Mouse (Mus musculus): ENCODE measurements around the gene Gm47996. TPM values are rescaled to one million over a fixed set of nuclear protein-coding genes. Genes with fewer than 3 reads are reported as not detected.

Gm47996 gene
- polyA plus RNA-seq, 1 experiment from 2014 or later = not detected

DNA sequence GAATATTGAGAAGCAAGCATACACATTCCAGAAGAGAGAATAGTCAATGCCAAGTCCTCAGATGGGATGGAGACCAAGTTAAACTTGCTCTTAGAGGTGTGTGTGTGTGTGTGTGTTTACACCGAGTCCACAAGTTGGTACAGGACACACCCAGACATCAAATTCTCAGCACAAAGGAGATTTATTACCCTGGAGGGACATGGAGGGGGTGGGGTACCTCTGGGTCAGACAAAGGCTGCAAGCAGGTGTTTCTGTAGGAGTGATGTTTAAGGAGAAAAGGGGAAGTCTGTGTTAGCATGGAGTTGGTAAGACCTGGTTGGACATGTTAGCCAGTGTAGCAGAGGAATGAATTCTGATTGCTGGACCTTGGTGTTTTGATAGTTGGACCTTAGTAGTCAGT lies 6.1 kb downstream of the Gm47996 start:
- no peaks in the 10 kb centered on the region for H3K27me3 ChIP-seq (ENCODE audit: poor library complexity, severe bottlenecking)
- H3K27ac ChIP-seq = no peak overlapping the region
- no peaks in the 10 kb centered on the region for H3K9me3 ChIP-seq
- DNase-seq (ENCODE audit: extremely low spot score, low spot score) = no peak
- H3K4me3 ChIP-seq = no peak overlapping the region
- H3K36me3 ChIP-seq (replicated peaks) = no peaks in the 10 kb centered on the region
- 84% methylated on average over 1 of the region's 1 CpGs for WGBS
- no peaks in the 10 kb centered on the region for H3K4me1 ChIP-seq

DNA sequence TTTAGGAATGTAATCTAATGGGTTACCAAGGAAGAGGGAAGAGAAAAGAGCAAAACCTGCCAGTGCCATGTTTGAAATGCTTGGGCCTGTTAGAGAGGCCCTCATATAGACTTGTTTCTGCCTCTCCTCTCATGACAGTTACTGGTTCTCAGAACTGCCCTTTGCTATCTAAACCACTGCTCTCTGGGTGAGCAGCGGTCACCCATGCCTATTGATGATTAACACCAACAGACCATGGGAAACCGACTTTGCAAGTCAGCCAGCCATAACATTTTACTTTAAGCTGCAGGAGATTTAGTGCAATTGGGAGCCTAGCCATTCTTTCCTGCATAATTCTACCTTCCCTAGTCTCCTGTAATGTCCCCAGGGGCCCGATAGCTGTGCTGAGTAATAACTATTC lies 6.5 kb downstream of the Gm47996 start:
- DNase-seq (ENCODE audit: extremely low spot score, low spot score) = no peak
- Histone ChIP-seq H3K27me3 (ENCODE audit: poor library complexity, severe bottlenecking) (no peaks in the 10 kb centered on the region), H3K27ac (no peak overlapping the region), H3K4me3 (no peak overlapping the region), H3K4me1 (no peaks in the 10 kb centered on the region), H3K36me3 (replicated peaks) (no peaks in the 10 kb centered on the region), H3K9me3 (no peaks in the 10 kb centered on the region)
- 78% methylated on average over 3 of the region's 3 CpGs for WGBS

DNA sequence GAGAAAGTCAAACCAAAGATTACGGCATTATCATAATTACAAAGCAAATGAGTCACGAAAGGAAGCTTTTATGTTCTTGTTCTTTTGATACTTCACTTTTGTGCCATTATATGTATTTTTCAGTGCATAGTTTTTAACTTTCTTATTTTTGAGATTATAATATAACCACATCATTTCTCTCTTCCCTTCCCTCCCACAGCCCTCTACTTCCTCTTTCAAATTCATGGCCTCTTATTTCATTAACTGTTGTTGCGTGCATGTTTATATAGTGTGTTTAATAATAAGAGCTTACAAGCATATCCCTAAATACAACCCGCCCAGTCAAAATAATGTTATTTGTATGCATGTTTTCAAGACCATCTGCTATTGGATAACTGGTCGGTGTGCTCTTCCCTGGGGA lies 9.1 kb downstream of the Gm47996 start:
- Histone ChIP-seq H3K27ac (no peak overlapping the region), H3K27me3 (ENCODE audit: poor library complexity, severe bottlenecking) (no peaks in the 10 kb centered on the region), H3K4me3 (no peak overlapping the region), H3K9me3 (no peaks in the 10 kb centered on the region), H3K4me1 (no peaks in the 10 kb centered on the region), H3K36me3 (replicated peaks) (no peaks in the 10 kb centered on the region)
- WGBS = 93% methylated on average over 5 of the region's 5 CpGs
- DNase-seq (ENCODE audit: extremely low spot score, low spot score) = no peak

DNA sequence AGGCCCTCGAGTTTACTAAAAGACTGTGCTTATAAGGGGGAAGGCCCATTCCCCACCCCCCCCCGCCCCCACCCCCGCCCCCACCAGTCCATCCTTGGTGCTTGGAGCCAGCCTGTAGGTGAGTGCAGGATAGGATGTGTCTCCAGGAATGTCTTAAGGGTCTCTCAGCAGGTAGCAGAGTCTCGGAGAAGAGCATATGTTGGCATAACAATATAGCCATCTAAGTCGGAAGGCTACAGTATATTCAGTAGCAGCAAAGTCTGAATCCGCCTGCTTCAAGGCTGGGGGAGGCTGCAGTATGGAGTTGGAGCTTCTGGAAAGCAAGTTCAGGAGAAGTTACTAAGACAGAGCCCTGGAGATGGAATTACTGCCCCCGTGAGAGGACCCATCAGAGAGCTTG lies 10.2 kb downstream of the Gm47996 start:
- 62% methylated on average over 7 of the region's 7 CpGs for WGBS
- Histone ChIP-seq H3K4me1 (no peaks in the 10 kb centered on the region), H3K9me3 (no peaks in the 10 kb centered on the region), H3K27ac (no peak overlapping the region), H3K27me3 (ENCODE audit: poor library complexity, severe bottlenecking) (no peaks in the 10 kb centered on the region), H3K4me3 (no peak overlapping the region), H3K36me3 (replicated peaks) (no peaks in the 10 kb centered on the region)
- no peak for DNase-seq (ENCODE audit: extremely low spot score, low spot score)

DNA sequence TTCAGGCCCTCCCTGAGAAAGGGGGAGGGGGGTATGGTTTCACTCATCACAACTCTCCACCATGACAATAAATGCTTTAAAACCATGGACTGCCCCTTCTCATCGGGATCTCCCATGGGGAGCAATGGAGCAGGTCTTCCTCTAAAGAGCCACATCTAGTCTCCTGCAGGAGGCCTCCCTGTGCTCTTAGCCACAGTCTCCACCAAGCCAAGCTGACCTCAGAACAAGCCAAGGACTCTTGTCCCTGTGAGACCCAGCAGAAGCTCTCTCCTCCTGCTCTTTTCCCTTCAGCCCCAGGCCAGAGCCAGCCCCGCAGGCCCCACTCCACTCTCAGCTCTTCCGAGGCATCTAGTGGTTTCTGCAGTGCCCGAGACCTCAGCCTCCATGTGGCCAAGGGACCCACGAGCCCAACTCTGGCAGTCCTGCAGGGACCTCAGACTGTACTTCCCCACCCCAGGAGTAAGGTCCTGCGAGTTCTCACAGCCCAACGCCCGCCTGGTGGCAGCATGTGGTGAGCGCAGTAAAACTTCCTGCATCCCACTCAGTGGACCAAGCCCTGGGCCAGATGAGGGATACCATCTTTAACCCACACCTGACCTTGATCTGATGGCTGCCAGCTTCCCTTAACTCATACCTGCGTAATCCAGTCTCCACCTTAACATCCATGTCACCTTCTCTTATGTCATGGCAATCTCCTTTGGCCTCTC lies 12.8 kb downstream of the Gm47996 start:
- no peaks in the 10 kb centered on the region for H3K36me3 ChIP-seq (replicated peaks)
- DNase-seq (ENCODE audit: extremely low spot score, low spot score) = no peak
- H3K4me3 ChIP-seq = no peak overlapping the region
- WGBS = 89% methylated on average over 10 of the region's 10 CpGs
- no peak overlapping the region for H3K27ac ChIP-seq
- H3K27me3 ChIP-seq (ENCODE audit: poor library complexity, severe bottlenecking) = no peaks in the 10 kb centered on the region
- H3K9me3 ChIP-seq = no peaks in the 10 kb centered on the region
- H3K4me1 ChIP-seq = no peaks in the 10 kb centered on the region

DNA sequence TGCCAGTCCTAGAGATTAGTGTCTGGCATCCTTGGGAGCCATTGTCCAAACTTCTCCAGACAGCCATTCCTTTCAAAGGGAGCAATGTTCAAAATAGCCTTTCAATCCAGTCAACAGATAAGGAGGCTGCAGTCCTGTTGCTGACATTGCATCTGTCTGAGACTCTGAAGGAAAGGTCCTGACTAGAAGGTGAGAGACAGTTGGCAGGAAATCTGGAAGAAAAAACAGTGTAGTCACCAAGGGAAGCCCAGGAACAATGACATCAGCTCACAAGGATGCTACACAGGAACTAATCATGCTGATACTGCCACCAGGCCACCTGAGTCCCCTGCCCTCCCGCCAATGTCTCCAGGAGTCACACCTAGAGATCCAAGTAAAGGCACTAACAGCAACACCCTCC lies 13.4 kb downstream of the Gm47996 start:
- no peak overlapping the region for H3K4me3 ChIP-seq
- H3K36me3 ChIP-seq (replicated peaks) = no peaks in the 10 kb centered on the region
- H3K27ac ChIP-seq = no peak overlapping the region
- no peaks in the 10 kb centered on the region for H3K9me3 ChIP-seq
- DNase-seq (ENCODE audit: extremely low spot score, low spot score) = no peak
- no peaks in the 10 kb centered on the region for H3K27me3 ChIP-seq (ENCODE audit: poor library complexity, severe bottlenecking)
- WGBS = 82% methylated on average over 1 of the region's 1 CpGs
- no peaks in the 10 kb centered on the region for H3K4me1 ChIP-seq

DNA sequence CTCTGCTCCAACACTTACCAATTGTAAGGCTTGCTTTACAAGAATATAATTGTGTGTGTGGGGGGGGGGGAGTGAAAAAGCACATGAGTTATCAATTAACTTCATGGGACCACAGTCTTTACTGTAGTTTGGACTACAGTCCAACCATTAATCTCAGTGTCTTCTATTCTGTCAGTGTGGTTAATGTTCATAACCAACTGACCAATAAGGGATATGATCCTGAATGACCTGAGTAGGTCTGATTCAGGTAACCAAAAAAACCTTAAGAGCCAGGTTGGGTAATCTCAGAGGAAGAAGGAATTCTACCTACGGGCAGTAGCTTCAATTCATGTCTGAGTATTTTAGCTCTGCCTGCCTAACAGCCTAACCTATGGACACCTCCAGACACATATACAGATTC lies 14.6 kb downstream of the Gm47996 start:
- Histone ChIP-seq H3K36me3 (replicated peaks) (no peaks in the 10 kb centered on the region), H3K9me3 (no peaks in the 10 kb centered on the region), H3K4me1 (no peaks in the 10 kb centered on the region), H3K27ac (no peak overlapping the region), H3K4me3 (no peak overlapping the region), H3K27me3 (ENCODE audit: poor library complexity, severe bottlenecking) (no peaks in the 10 kb centered on the region)
- WGBS = 85% methylated on average over 1 of the region's 1 CpGs
- no peak for DNase-seq (ENCODE audit: extremely low spot score, low spot score)

DNA sequence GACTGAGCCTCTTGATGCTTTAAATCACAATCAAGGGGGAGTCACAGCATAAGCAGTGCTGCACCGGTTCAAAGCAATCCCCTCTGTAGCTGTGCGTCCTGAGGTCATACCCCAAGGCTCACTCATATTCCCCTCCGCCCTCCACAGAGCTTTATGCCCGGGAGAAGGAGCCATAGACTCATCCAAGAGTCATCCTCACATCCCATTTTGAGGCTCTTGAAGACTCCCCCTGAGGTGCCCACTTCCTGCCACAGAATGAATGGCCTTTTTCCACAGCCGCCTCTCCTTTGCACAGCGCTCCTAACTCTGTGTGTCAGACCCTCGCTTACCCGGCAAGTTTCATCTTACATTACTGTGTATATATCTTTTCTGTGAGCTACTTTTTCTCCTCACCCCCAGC lies 17.6 kb downstream of the Gm47996 start:
- no peak for DNase-seq (ENCODE audit: extremely low spot score, low spot score)
- WGBS = 86% methylated on average over 8 of the region's 8 CpGs
- Histone ChIP-seq H3K27ac (no peak overlapping the region), H3K4me1 (no peaks in the 10 kb centered on the region), H3K9me3 (no peaks in the 10 kb centered on the region), H3K4me3 (no peak overlapping the region), H3K27me3 (ENCODE audit: poor library complexity, severe bottlenecking) (no peaks in the 10 kb centered on the region), H3K36me3 (replicated peaks) (no peaks in the 10 kb centered on the region)

DNA sequence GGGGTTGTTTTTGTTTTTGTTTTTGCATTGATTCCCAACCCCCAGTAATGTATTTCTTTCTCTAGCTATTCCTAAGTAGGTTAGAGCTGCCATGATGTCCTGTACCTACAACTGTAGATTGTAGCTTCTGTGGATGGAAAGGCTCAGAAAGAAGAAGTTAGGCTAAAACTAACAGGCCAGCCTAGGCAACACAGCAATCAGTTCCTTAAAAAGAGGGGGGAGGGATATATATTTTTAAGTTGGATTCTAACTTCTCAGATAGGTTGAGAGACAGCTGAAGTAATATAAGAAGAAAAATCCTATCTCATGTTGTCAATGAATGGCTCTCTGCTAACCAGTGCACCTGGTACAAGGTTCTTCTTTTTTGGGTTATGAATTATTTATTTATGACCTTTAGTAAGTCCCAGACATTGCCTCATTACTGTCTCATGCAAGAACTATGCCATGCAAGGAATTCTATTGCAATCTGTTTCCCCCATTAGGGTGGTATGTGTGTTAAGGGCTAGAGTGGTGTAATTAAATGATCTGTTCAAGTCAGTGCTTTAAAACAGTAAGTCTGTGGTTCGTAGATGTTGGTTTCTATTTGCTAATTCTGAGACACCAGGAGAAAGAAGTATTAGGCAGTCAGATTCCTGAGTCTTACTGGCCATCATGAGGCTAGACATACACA lies 18.5 kb downstream of the Gm47996 start:
- H3K4me1 ChIP-seq = no peaks in the 10 kb centered on the region
- no peak for DNase-seq (ENCODE audit: extremely low spot score, low spot score)
- H3K9me3 ChIP-seq = no peaks in the 10 kb centered on the region
- H3K27ac ChIP-seq = no peak overlapping the region
- 83% methylated on average over 1 of the region's 1 CpGs for whole genome bisulfite sequencing
- no peaks in the 10 kb centered on the region for H3K27me3 ChIP-seq (ENCODE audit: poor library complexity, severe bottlenecking)
- H3K36me3 ChIP-seq (replicated peaks) = no peaks in the 10 kb centered on the region
- H3K4me3 ChIP-seq = no peak overlapping the region

DNA sequence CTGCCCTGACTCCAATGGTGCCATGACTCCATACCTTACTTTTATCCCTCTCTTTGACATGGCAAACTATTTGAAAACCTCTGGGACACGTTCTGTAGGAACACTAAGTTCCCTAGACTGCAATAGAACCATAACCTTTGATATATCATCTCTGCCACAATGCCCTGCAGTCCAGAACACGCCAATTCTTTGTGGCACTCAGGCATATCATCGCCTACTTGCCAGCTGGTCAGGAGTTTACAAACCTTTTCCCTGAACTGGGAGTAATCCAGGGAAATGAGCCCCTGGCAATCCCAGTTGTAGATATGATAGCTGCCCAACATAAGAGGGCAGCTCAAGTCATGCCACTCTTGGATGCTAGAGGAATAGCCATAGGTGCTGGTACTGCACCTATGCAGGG lies 22.4 kb downstream of the Gm47996 start:
- no peaks in the 10 kb centered on the region for H3K9me3 ChIP-seq
- peaks cover 15% of the 10 kb centered on the region for H3K4me1 ChIP-seq
- no peak overlapping the region for H3K27ac ChIP-seq
- no peaks in the 10 kb centered on the region for H3K27me3 ChIP-seq (ENCODE audit: poor library complexity, severe bottlenecking)
- H3K36me3 ChIP-seq (replicated peaks) = no peaks in the 10 kb centered on the region
- no peak overlapping the region for H3K4me3 ChIP-seq
- DNase-seq (ENCODE audit: extremely low spot score, low spot score) = no peak
- WGBS = 83% methylated on average over 3 of the region's 3 CpGs

DNA sequence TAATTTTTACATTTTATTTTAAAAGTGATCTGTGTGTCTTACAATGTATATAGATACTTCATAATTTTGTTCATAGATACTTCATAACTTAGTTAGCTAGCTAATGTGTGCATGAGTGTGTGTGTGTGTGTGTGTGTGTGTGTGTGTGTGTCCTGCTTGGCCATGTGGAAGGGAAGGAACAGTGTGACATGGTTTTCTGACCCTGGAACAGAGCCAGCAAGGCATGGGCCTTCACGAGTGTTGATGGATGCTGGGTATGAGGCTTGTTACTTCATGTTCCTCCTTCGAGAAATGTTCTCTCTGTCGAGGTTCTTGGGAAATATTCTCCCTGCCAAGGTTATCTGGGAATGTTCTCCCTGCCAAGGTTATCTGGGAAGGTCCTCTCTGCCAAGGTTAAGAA lies 23.8 kb downstream of the Gm47996 start:
- no peaks in the 10 kb centered on the region for H3K27me3 ChIP-seq (ENCODE audit: poor library complexity, severe bottlenecking)
- 85% methylated on average over 3 of the region's 3 CpGs for WGBS
- H3K4me1 ChIP-seq = peaks cover 15% of the 10 kb centered on the region

DNA sequence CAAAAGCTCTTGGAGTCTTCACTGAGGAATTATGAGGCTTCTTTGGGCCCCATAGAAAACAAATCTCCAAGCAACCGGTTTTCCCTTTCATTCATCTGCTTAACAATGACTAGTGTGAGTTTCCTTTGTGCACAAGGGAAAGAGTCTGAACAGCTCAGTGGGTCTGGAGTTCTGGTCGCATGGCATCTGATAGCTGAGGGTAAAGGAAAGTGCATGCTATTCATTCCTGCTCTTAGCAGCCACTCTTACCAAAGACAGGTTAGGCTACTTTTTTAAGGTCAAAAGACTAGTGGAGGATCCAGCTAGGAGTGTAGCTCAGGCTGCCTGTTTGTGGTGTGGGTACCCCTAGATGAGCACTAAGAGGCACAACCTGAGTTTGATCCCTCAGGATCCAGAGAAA lies 25.6 kb downstream of the Gm47996 start:
- Histone ChIP-seq H3K36me3 (replicated peaks) (no peaks in the 10 kb centered on the region; the same call in 1 of the 2 replicates), H3K9me3 (no peaks in the 10 kb centered on the region), H3K4me1 (peaks cover 15% of the 10 kb centered on the region), H3K27ac (peak overlapping the region; percentile 78), H3K4me3 (no peak overlapping the region), H3K27me3 (ENCODE audit: poor library complexity, severe bottlenecking) (no peaks in the 10 kb centered on the region)
- DNase-seq (ENCODE audit: extremely low spot score, low spot score) = no peak
- 18% methylated on average over 2 of the region's 2 CpGs for WGBS

More for the DNA sequence above, 23.8 kb downstream of the Gm47996 start:
- H3K27ac ChIP-seq = no peak overlapping the region
- DNase-seq (ENCODE audit: extremely low spot score, low spot score) = no peak
- H3K9me3 ChIP-seq = no peaks in the 10 kb centered on the region
- H3K4me3 ChIP-seq = no peak overlapping the region
- H3K36me3 ChIP-seq (replicated peaks) = no peaks in the 10 kb centered on the region

DNA sequence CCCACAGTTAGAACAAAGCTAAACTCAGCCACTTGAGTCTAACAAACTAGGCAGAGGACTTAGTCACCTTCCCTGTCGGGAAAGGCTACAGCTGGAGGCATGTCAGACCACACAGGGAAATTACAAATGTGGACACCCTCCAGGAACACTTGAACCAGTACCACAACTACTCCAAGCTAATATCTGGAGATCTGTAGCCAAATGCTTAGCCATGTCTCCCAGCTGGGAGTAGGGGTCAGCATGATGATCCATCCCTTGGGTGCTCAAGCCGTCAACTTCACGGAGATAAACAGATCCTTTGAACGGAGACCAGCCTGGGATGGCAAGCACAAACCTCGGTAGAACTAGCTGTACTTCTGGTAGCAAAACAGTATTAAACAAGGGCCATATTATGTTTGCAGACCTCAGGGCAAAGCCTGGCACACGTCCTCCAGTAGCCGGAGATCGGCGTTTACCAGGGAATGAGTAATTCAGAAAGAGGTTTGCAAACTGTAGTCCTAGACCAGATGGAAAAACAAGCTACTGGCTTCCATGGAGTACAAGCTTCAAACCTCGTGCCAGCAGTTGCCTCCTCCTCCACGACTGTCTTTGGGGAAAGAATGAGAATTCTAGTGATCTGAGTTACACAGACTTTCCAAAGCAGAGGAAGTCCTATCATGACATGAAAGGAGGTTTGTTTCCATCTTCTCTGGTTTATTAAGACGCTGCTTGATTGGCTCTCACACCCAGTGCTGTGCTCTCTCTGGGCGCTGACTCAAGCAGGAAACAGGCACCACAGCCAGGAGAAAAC lies 26.4 kb downstream of the Gm47996 start:
- Histone ChIP-seq H3K4me1 (peaks cover 15% of the 10 kb centered on the region), H3K27me3 (ENCODE audit: poor library complexity, severe bottlenecking) (no peaks in the 10 kb centered on the region), H3K27ac (peak overlapping the region; percentile 78), H3K9me3 (no peaks in the 10 kb centered on the region), H3K36me3 (replicated peaks) (no peaks in the 10 kb centered on the region; the same call in 1 of the 2 replicates), H3K4me3 (no peak overlapping the region)
- 77% methylated on average over 13 of the region's 13 CpGs for WGBS
- no peak for DNase-seq (ENCODE audit: extremely low spot score, low spot score)
